Mouse (Mus musculus) embryo, embryonic 10.5 days (tissue): ENCODE data around the gene Crls1.

Source experiments
- DNase-seq: peaks from one replicate; pipeline ENCODE4 v3.0.0-alpha.2; 2015; ENCODE audit warnings: low spot score

The Crls1 gene

DNA sequence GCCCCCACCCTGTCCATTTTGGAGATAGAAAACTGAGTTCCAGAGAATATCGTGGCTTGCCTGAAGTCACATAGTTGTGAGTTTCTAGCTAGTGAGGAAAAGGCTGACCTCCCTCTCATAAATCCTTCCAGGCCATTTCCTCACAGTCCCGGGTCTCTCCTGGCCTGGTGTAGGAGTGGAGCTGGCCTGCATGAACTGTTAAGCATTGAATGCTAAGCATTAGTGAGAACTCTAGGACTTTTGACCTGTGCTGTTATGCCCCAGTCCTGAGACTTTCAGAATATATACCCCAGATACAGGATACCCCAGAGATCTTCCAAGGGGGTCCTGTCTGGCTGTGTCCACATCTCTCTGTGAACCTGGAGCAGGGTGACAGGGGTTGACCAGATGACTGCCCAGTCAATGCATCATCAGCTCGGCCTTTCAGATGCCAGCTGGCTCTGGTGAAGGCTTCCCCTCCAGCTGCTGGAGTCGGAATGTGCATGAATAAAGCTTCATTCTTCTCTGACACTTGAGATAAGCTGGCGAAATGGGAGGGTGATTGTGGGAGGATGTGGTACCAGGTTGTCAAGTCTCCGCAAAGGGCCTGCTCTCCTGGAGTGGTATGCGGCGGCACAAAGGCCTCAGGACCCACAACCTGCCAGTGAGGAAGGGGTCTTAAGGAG lies 38.0 kb downstream of the Crls1 start:
- DNase-seq: peak; percentile 4

DNA sequence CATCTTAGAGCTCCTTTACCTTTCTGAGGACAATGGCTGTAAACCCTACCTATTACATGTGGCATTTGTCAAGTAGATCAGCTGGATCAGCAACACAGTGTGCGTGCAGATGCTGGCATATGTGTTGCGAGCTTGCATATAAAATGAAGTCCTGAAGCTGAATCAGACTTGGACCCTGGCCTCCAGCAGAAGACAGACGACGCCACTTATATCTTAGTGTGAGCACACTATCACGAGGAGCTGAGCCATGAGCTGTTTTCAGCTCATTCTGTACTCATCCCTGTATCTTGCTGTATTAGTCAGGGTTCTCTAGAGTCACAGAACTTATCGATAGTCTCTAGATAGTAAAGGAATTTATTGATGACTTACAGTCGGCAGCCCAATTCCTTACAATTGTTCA lies 38.8 kb downstream of the Crls1 start:
- no peak for DNase-seq

DNA sequence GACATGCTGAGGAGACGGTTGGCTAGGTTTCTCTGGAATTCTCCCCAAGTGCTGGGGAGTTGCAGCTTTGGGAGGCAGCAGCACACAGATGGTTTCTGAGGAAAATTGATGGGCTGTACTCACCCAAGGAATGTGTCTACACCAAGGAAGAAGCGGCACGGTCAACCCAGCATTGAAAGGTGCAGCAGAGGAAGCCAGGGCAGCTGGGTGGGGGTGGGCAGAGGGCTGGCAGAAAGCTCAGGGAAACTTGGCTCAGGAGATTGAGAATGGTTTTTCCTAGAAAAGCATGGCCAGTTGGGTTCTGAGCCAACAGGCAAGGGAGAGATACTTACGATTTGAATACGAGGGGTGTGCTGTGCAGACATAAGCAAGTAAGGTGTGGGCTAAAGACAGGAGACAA lies 47.4 kb downstream of the Crls1 start:
- no peak for DNase-seq

DNA sequence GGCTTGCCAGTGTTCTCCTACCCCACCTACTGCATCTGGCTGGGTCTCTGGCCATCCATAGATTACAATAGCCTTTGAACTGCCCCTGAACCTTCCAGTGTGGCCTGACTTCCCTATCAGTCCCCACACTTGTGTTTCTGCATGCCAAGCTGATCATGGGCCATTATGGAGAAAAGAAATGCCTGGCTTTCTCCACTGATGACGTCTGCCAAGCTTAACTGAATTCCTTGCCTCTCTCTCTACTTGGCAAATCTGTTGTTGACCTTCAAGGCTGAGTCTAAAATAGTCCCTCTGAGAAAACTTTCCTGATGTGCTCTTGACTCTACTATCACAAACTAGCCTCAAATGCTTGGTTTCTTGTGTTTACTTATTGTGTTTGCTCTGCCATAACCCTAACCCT lies 51.7 kb downstream of the Crls1 start:
- DNase-seq: no peak

DNA sequence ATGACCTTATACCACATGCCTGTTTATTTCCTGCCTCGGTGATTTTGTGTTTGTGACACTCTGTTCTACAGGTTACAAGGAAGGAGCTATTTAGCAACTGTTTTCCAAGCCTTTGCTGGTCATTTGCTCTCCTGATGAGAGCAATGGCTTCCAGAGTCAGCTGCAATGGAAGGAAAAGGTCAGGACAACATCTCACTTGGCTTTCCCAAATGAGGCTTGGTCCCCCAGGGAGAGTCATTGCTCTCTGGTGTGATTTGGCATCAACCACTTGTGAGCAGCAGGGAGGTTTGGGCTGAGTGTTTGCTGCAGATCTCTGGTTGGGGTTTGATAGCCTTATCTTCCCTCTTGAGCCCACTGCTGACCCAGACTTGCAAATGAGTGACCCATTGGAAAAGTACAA lies 54.1 kb downstream of the Crls1 start:
- no peak for DNase-seq

DNA sequence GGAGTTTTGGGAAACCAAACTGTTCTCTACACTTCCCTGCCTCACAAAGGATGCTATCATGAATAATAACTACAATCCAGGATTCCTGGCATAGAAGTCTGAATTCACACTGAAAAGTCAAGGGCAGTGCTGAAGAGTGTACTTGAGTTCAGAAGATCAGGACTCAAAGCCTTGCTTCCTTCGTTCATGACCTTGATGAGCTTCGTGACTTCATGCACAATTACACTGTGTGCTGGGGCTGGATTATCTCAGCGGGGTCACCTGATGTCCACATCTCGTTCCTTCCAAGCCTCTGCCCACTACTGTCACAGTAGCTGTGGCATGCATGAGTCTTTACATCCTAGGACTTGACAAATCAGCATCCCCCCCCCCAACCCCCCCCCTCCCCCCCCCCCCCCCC lies 55.2 kb downstream of the Crls1 start:
- DNase-seq: no peak

DNA sequence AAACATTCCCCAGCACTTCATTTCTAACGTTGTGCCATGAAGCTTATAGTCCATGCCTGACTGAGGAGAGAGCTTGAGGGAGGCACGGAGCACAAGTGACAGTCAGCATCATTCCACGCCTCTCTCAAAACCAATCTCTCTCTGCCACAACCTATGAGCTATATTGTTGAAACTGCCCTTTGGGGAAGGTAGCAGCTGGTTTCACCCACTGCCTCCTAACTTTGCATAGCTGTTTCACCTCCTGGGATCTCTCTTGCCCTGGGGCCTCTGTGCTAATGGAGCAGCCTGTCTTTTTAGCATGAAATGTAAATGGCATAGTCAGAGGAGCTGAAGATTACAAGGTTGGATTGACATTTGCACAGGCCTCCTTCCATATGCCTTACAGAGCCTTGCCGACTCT lies 55.6 kb downstream of the Crls1 start:
- DNase-seq: peak; percentile 2

DNA sequence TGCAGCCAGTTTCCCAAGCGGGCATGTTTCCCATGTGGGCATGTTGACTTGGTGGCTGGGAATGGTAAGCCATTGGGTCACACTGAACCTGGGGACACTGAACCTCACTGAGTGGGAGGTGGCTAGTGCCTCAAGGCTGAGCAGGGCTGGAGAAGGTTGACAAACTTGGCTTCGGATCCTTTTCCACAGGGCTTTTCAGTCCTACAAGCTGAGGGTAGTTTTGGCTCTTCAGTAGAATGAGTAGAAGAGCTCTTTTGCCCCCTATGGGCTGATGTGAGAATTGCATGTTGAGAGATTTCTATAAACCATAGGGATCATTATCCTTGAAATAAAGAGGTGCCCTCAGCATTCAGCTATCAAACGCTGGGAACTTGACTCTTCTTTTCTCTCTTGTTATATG lies 57.0 kb downstream of the Crls1 start:
- DNase-seq: peak; percentile 91

DNA sequence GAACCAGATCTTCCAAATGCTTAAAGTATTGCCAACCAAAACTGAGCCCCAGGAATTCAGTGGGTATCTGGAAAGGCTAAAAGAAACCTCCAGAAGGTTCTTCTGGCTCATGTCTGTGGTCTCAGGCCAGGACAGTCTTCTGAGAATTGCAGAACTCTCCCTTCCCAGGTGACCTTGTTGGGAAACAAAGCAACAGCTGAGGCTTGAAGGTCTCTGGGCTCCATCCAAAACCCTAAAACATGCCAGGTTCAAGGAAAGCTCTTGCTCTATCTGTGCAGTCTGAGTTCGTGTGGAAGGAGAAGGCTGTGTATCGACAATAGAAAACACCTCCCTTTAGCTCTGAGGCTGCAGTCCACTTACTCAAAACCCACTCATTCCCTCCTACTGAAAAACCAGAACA lies 58.5 kb downstream of the Crls1 start:
- DNase-seq: no peak

DNA sequence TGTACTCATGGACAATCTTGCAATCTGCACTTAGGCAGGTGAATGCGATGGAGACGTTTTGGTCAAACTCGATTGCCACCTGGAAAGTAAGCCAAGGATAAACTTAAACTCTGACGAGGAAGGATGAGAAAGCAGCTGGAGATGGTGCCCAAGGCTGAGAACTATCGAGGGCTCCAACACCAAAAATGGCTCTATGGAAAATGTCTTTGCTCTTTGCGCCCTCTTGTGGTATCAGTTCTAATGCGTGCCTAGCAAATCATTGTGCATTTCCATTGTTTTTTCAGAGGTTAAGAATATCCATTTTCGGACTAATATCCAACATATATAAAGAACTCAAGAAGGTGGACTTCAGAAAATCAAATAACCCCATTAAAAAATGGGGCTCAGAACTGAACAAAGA lies 60.3 kb downstream of the Crls1 start:
- DNase-seq: peak; percentile 79

DNA sequence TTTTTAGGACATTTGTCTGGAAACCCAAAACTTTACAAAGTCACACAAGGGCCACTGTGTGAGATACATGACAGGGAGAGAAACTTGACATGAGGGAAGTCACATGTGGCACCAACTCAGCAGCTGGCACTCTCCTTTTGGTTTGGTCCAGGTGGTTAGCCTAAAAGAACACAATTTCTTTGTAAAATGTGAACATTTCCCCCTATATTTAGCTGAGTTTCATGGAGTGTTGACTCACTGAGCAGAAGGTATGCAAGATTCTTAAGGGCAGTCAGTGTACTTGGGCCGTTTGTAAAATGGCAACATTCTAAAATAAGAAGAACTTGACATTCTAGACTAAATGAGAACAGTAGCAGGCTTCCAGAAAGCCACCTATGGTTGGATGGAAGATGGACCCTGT lies 68.3 kb downstream of the Crls1 start:
- no peak for DNase-seq
